Mouse (Mus musculus) kidney, embryonic 14.5 days (tissue): Measurements from ENCODE around the gene Slc30a10. TPM values are rescaled to one million over a fixed set of nuclear protein-coding genes. Genes with fewer than 3 reads are reported as not detected.

ENCODE experiments used
- ATAC-seq: fragments of 200-750 bp; cut with Nextera tagmentation; 2 replicates; pipeline ENCODE4 v1.8.0; 2017; ENCODE audit warnings: moderate number of reproducible peaks, mild to moderate bottlenecking, moderate TSS enrichment, moderate library complexity; ENCODE audit not compliant: low FRiP score, low TSS enrichment
- H3K27ac ChIP-seq: fragments of 300-500 bp; sonication (generic); 2 replicates; pipeline ENCODE4 v1.5.1; 2014; ENCODE audit warnings: low read depth, mild to moderate bottlenecking, low read length, moderate library complexity, mixed read lengths
- H3K27me3 ChIP-seq: fragments of 300-500 bp; sonication (generic); 2 replicates; pipeline ENCODE4 v1.6.1; 2014; ENCODE audit warnings: mild to moderate bottlenecking, low read length; ENCODE audit not compliant: control insufficient read depth, insufficient read depth
- H3K36me3 ChIP-seq: fragments of 300-500 bp; sonication (generic); 2 replicates; pipeline ENCODE4 v1.6.1; 2014; ENCODE audit warnings: low read length, mixed read lengths; ENCODE audit not compliant: control insufficient read depth, insufficient read depth
- H3K4me1 ChIP-seq: fragments of 300-500 bp; sonication (generic); 2 replicates; pipeline ENCODE4 v1.6.1; 2014; ENCODE audit warnings: low read length, mixed read lengths; ENCODE audit not compliant: control insufficient read depth, insufficient read depth
- H3K4me2 ChIP-seq: fragments of 300-500 bp; sonication (generic); replicated peaks from 2 replicates; pipeline ENCODE4 v1.6.1; 2014; ENCODE audit warnings: low read depth, mild to moderate bottlenecking, low read length
- H3K4me3 ChIP-seq: fragments of 300-500 bp; sonication (generic); 2 replicates; pipeline ENCODE4 v1.5.1; 2014; ENCODE audit warnings: mild to moderate bottlenecking, low read length
- H3K9ac ChIP-seq: fragments of 300-500 bp; sonication (generic); 2 replicates; pipeline ENCODE4 v1.6.1; 2014; ENCODE audit warnings: low read depth, mild to moderate bottlenecking, low read length, moderate library complexity
- H3K9me3 ChIP-seq: fragments of 300-500 bp; sonication (generic); 2 replicates; pipeline ENCODE4 v1.6.1; 2016; ENCODE audit warnings: low read length; ENCODE audit not compliant: control insufficient read depth
- WGBS: fragments of 180-500 bp; shearing (Covaris S2); extraction: QIAGEN DNeasy Blood & Tissue Kit; methylation state at CpG from one replicate; pipeline ENCODE4 v1.1.7; 2014; 5-methylcytosine and 5-hydroxymethylcytosine counted together
- polyA plus RNA-seq: library from polyadenylated mRNA; unstranded; fragments of >200 nt; fragmentation: Nextera tagmentation; extraction: Ambion mirVana; gene quantifications from 2 replicates; pipeline ENCODE4 v1.2.1, GENCODE M21; 2014

Gene Slc30a10
- 0.16 and 0.22 TPM in 2 replicates for polyA plus RNA-seq

DNA sequence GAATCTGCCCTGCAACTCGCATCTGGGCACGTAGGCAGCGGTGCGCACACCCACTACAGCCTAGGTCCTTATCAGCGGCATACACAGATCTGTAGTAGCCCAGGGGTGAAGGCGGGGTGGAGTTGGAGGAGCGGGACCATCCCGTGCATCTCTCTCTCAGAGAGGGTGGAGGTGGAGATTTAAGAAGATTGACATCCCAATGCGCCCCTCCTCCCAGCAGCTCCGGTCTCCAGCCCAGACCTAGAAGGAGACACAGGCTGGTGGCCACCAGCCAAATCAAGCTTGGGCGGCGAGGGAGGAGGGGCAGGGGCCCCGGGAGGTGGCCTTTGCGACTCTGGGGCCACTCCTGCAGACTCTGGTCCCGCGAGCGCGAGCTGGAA lies at the start of gene Slc30a10:
Gene Slc30a10 (plus strand): TSS at position 274 of the 380 bp plus-strand sequence.
- Histone ChIP-seq H3K36me3 (no peaks in the 10 kb centered on the region), H3K4me1 (peaks cover 5% of the 10 kb centered on the region; the same call in 1 of the 2 replicates), H3K27ac (no peak within 1 kb of the TSS), H3K4me3 (peak within 1 kb of the TSS; percentile 51), H3K4me2 (peak within 1 kb of the TSS; percentile 98), H3K27me3 (peaks cover 32% of the 10 kb centered on the region), H3K9me3 (no peaks in the 10 kb centered on the region), H3K9ac (peak within 1 kb of the TSS; percentile 42; the same call in 1 of the 2 replicates)
- WGBS: under 1% methylated on average over 18 of the region's 18 CpGs
- peak; percentile 78 for ATAC-seq

DNA sequence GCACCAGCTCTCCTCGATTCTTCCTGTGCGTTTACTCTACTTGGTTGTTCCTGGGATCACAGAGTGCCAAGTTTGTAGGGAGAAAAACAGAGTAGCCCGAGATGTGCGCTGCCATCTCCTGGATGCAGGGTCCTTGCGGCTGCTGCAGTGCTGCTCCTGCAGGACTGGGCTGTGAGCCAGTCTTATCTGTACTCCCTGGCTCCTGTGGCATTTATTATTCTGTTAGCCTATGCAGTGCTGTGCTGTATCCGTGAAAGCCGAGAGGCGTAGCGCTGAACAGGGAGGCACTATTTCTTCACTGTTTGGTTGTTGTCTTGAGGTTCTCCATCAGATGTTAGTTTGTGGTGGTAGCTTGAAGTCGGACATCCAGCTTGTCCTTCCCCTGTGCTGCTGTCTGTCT lies 48.7 kb upstream of the Slc30a10 start:
- H3K36me3 ChIP-seq: peaks cover 83% of the 10 kb centered on the region
- no peaks in the 10 kb centered on the region for H3K9me3 ChIP-seq
- no peak overlapping the region for H3K4me2 ChIP-seq
- 86% methylated on average over 10 of the region's 10 CpGs for WGBS
- H3K4me3 ChIP-seq: no peak overlapping the region
- no peak for ATAC-seq
- no peak overlapping the region for H3K9ac ChIP-seq
- no peak overlapping the region for H3K27ac ChIP-seq
- no peaks in the 10 kb centered on the region for H3K27me3 ChIP-seq
- H3K4me1 ChIP-seq: no peaks in the 10 kb centered on the region

DNA sequence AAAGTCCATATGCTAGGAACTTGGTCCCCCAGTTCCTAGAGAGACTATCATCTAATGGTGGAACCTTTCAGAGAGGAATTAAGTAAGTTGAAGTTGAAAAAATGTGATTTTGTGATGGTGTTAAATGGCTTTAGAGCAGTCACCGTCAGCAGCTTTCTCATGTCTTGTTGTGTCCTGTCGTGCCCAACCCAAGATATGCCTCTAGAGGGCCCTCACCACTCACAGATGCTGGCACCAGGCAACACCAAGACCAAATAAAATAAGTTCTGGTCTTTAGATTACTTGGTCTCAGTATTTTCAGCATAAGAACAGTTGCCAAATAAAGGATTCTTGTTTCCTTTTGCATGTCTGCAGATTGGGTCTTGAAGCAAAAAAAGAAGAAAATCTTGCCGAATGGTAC lies 44.8 kb upstream of the Slc30a10 start:
- Histone ChIP-seq H3K9me3 (no peaks in the 10 kb centered on the region), H3K4me2 (no peak overlapping the region), H3K36me3 (peaks cover 85% of the 10 kb centered on the region), H3K9ac (no peak overlapping the region), H3K27me3 (no peaks in the 10 kb centered on the region), H3K27ac (no peak overlapping the region), H3K4me1 (no peaks in the 10 kb centered on the region), H3K4me3 (no peak overlapping the region)
- no peak for ATAC-seq
- WGBS: 80% methylated on average over 3 of the region's 3 CpGs

DNA sequence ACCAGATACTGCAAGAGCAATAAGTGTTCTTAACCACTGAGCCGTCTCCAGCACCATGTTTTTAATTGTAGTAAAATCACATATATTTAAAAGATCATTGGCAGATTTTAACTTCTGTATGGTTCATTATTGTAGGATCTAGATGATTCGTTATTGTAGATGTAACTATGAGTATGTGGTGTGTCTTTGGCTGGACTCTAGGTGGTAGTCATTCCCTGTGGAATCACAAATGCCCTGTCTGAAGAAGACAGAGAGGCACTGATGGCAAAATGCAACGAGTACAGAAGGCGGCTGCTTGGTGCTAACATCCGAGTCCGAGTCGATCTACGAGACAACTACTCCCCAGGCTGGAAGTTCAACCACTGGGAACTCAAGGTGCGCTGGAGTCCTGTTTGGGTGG lies 36.6 kb upstream of the Slc30a10 start:
- H3K9me3 ChIP-seq: no peaks in the 10 kb centered on the region
- H3K27ac ChIP-seq: no peak overlapping the region
- H3K9ac ChIP-seq: no peak overlapping the region
- no peaks in the 10 kb centered on the region for H3K4me1 ChIP-seq
- no peak for ATAC-seq
- 94% methylated on average over 9 of the region's 9 CpGs for WGBS
- no peaks in the 10 kb centered on the region for H3K27me3 ChIP-seq
- peaks cover 87% of the 10 kb centered on the region for H3K36me3 ChIP-seq
- no peak overlapping the region for H3K4me3 ChIP-seq
- no peak overlapping the region for H3K4me2 ChIP-seq

DNA sequence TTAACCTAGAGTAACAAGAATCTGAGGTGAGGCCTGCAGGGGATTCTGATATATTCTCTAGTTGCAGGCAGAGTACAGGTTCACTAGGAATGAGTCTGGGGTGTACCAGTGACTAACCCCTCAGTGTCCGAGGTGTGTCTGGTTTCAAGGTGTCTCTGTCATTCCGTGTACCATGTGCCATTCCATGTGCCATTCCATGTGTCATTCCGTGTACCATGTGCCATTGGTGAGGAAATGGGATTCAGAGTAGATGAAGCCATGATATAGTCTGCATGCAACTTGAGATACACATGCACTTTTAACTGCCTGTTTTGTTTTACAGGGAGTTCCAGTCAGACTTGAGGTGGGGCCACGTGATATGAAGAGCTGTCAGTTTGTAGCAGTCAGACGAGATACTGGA lies 34.8 kb upstream of the Slc30a10 start:
- H3K4me2 ChIP-seq: no peak overlapping the region
- H3K27ac ChIP-seq: no peak overlapping the region
- H3K27me3 ChIP-seq: no peaks in the 10 kb centered on the region
- H3K9me3 ChIP-seq: no peaks in the 10 kb centered on the region
- no peak overlapping the region for H3K9ac ChIP-seq
- H3K4me3 ChIP-seq: no peak overlapping the region
- no peak for ATAC-seq
- H3K36me3 ChIP-seq: peaks cover 82% of the 10 kb centered on the region
- H3K4me1 ChIP-seq: no peaks in the 10 kb centered on the region
- 91% methylated on average over 5 of the region's 5 CpGs for WGBS

DNA sequence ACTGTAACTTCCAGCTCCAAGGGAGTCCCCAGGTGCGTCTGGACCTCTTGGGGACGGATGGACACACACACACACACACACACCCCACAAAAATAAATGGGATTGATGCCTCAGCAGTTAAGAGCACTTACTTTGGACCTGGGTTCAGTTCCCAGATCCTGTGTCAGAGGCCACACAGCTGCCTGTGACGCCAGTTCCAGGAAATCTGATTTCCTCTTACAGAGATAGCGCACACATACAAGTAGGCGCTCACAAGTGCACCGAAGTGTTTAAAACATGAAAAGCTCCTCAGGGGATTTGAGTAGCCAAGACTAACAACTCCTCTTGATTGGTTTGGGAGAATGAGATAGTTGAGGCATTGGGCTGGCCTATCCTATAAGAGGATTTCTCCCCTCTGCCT lies 33.9 kb upstream of the Slc30a10 start:
- WGBS: 88% methylated on average over 6 of the region's 6 CpGs
- Histone ChIP-seq H3K9me3 (no peaks in the 10 kb centered on the region), H3K27me3 (no peaks in the 10 kb centered on the region), H3K4me2 (no peak overlapping the region), H3K27ac (no peak overlapping the region), H3K4me1 (no peaks in the 10 kb centered on the region), H3K9ac (no peak overlapping the region), H3K36me3 (peaks cover 83% of the 10 kb centered on the region), H3K4me3 (no peak overlapping the region)
- no peak for ATAC-seq

DNA sequence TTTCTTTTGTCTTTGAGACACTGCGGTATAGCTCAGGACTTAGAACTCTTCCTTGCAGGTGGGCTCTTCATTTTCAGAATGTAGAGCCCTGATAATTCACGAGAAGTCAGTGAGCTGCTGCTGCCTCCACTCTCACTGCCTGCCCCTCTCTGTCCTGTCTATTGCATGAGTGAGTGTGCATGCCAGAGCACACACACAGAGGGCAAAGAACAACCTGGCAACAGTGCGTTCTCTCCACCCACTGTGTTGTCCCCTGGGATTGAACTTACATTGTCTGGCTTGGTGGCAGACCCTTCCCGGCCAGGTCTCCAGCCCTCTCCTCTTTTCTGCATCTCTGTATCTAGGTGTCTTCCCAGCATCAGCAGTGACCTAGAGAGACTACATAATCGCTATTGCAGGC lies 28.1 kb upstream of the Slc30a10 start:
- Histone ChIP-seq H3K4me1 (no peaks in the 10 kb centered on the region), H3K4me2 (no peak overlapping the region), H3K9me3 (no peaks in the 10 kb centered on the region), H3K4me3 (no peak overlapping the region), H3K27ac (no peak overlapping the region), H3K36me3 (peaks cover 67% of the 10 kb centered on the region), H3K9ac (no peak overlapping the region), H3K27me3 (no peaks in the 10 kb centered on the region)
- 95% methylated on average over 5 of the region's 5 CpGs for WGBS
- ATAC-seq: no peak

DNA sequence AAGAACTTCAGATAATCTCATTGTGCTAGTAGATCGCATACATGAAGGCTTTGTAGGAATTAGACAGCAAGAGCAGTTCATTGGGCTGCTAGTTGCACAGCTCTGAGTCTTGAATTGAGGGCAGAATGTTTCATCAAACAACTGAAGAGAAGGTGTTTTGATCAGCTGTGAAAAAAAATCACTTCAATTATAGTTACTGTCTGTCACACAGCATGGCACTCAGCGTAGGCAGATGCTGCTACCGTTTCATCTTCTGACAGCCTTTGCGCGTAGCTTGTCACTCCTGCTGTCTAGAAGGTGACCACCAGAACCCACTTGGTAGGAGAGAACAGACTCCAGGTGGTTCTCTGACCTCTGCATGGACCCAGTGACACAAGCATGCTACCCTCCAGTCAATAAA lies 24.2 kb upstream of the Slc30a10 start:
- no peak for ATAC-seq
- Histone ChIP-seq H3K36me3 (peaks cover 41% of the 10 kb centered on the region), H3K4me3 (no peak overlapping the region), H3K4me2 (no peak overlapping the region), H3K9ac (no peak overlapping the region), H3K27me3 (no peaks in the 10 kb centered on the region), H3K9me3 (no peaks in the 10 kb centered on the region), H3K27ac (no peak overlapping the region), H3K4me1 (no peaks in the 10 kb centered on the region)
- 93% methylated on average over 5 of the region's 5 CpGs for whole genome bisulfite sequencing

DNA sequence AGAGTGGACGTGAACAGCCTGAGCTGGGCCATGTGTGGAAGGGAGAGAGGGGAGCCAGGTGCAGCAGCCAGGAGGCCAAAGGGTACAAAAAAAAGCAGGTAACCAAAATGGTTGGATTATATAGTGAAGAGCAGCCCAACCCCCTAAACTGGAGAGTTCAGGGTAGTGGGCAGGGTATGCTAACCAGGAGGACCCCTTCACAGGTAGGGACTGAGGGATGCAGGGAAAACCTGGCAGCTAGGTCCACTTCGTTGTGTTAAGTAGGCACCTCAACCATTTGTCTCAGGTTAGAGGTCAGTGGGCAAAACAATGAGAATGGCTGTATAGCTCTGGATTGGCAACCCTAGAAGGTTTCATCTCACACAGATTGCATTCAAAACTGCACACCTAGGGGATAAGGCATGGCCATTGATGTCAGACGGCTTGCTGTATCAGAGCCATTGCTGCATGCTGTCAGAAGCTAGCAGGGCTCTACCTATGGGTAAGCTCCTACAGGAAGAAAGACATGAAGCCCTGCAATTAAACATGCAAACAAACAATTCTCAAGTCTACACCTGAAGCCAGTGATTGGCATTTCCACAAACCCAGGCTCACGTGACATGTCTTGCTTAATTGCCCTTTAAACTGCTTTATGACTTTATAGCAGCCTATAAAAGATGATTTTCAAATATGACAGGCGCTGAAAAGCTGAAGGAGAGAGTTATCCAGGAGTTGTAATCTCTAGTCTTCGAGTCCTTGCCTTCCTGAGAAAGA lies 23.2 kb upstream of the Slc30a10 start:
- no peak overlapping the region for H3K9ac ChIP-seq
- H3K36me3 ChIP-seq: peaks cover 34% of the 10 kb centered on the region
- no peak for ATAC-seq
- 65% methylated on average over 6 of the region's 6 CpGs for WGBS
- no peaks in the 10 kb centered on the region for H3K27me3 ChIP-seq
- H3K4me2 ChIP-seq: no peak overlapping the region
- H3K4me1 ChIP-seq: no peaks in the 10 kb centered on the region
- H3K4me3 ChIP-seq: no peak overlapping the region
- no peak overlapping the region for H3K27ac ChIP-seq
- no peaks in the 10 kb centered on the region for H3K9me3 ChIP-seq
